In the genomic region with DNA sequence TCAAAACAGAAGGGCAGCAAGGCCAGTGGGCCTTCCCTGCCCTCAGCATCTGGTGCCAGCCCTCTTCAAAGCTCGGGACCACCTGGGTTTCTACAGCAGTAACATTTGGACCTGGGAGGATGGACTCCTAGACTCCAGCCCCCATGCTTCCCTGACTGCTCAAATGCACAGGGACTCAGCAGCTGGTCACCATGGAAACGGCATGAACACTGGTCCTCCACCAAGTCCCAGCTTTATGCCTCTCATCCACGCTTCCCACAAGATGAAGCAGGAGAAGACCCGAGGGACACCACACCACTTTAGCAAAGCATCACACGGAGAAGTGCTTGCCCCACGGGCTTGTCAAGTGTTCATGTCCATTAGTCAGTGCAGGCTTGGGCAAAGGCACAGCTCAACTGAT, we compare ENCODE assay signal across 22 mouse cellular contexts. TPM values are rescaled to one million over a fixed set of nuclear protein-coding genes. Genes with fewer than 3 reads are reported as not detected.
DNase-seq lines count a peak whose midpoint lies in the region; ATAC-seq lines count a peak whose summit lies in the region.
"Had no signal": no experiment of that assay in that cellular context is flagged by ENCODE, and none has a peak within 500 bp of the region (broad histone marks: within the 10 kb centered on the region; RNA-seq: fewer than 3 reads in every experiment).

No protein-coding gene starts in this region.

- no peak overlapping the region for H3K4me3 ChIP-seq in hindbrain, embryonic 16.5 days (ENCODE audit: low read length)
- no peak overlapping the region for H3K4me3 ChIP-seq in hindbrain, embryonic 12.5 days
- no peak overlapping the region for H3K4me3 ChIP-seq in midbrain, embryonic 14.5 days (replicated peaks; ENCODE audit: low read depth, low read length)
- H3K4me3 ChIP-seq in midbrain, embryonic 11.5 days (ENCODE audit: low read depth, low read length), result no peak overlapping the region
- H3K4me3 ChIP-seq: forebrain, embryonic 13.5 days; heart, embryonic 10.5 days; limb, embryonic 12.5 days; liver, embryonic 13.5 days; midbrain, embryonic 12.5 days; stomach, embryonic 15.5 days had no signal

- peak; percentile 40; the same call in 1 of the 2 replicates for ATAC-seq in hindbrain, embryonic 16.5 days
- ATAC-seq in hindbrain, embryonic 12.5 days (ENCODE audit: low FRiP score), result no peak
- no peak for ATAC-seq in midbrain, embryonic 14.5 days (ENCODE audit: low FRiP score, low TSS enrichment)
- ATAC-seq in midbrain, embryonic 11.5 days (ENCODE audit: low FRiP score), result no peak
- ATAC-seq: forebrain, embryonic 13.5 days had no signal

- H3K9ac ChIP-seq in hindbrain, embryonic 16.5 days (ENCODE audit: low read depth, low read length), result no peak overlapping the region
- no peak overlapping the region for H3K9ac ChIP-seq in hindbrain, embryonic 12.5 days
- no peak overlapping the region for H3K9ac ChIP-seq in midbrain, embryonic 14.5 days (replicated peaks; ENCODE audit: low read length)
- H3K9ac ChIP-seq in midbrain, embryonic 11.5 days (ENCODE audit: low read length), result no peak overlapping the region
- H3K9ac ChIP-seq: forebrain, embryonic 13.5 days; limb, embryonic 12.5 days; liver, embryonic 13.5 days; lung, embryonic 14.5 days; midbrain, embryonic 12.5 days; stomach, embryonic 15.5 days had no signal

- 58% methylated on average over 6 of the region's 6 CpGs for WGBS in hindbrain, embryonic 16.5 days
- WGBS in hindbrain, embryonic 12.5 days, result 62% methylated on average over 6 of the region's 6 CpGs
- 50% methylated on average over 6 of the region's 6 CpGs for WGBS in midbrain, embryonic 14.5 days
- 58% methylated on average over 6 of the region's 6 CpGs for WGBS in midbrain, embryonic 11.5 days

- peak; percentile 30 for DNase-seq in embryo, embryonic 11 days
- no peak for DNase-seq in embryo, embryonic 10.5 days (ENCODE audit: low spot score)
- DNase-seq in midbrain, embryonic 14.5 days, result peak; percentile 65
- no peak for DNase-seq in midbrain, embryonic 11.5 days (ENCODE audit: low spot score, missing footprints)
- peak; percentile 33 for DNase-seq in right cerebral cortex, postnatal 14 days
- no peak for DNase-seq in testis, postnatal 14 days (ENCODE audit: low spot score)
- DNase-seq: adrenal gland, adult 8-10 months; cerebellum, postnatal 10 days; gastrocnemius, postnatal 36 days; kidney, adult 11 months; liver, embryonic 13.5 days; lung, embryonic 14.5 days; lung, postnatal 36 days; thymus, adult 2 months had no signal

- H3K4me2 ChIP-seq in hindbrain, embryonic 16.5 days (ENCODE audit: low read length), result no peak overlapping the region
- no peak overlapping the region for H3K4me2 ChIP-seq in hindbrain, embryonic 12.5 days (replicated peaks)
- H3K4me2 ChIP-seq in midbrain, embryonic 14.5 days (ENCODE audit: low read length), result no peak overlapping the region
- no peak overlapping the region for H3K4me2 ChIP-seq in midbrain, embryonic 11.5 days
- H3K4me2 ChIP-seq: forebrain, embryonic 13.5 days; limb, embryonic 12.5 days; liver, embryonic 13.5 days; lung, embryonic 14.5 days; midbrain, embryonic 12.5 days; stomach, embryonic 15.5 days had no signal

- H3K27me3 ChIP-seq in hindbrain, embryonic 16.5 days (replicated peaks; ENCODE audit: control insufficient read depth, insufficient read depth, low read length), result no peaks in the 10 kb centered on the region
- no peaks in the 10 kb centered on the region for H3K27me3 ChIP-seq in hindbrain, embryonic 12.5 days
- no peaks in the 10 kb centered on the region for H3K27me3 ChIP-seq in midbrain, embryonic 14.5 days (ENCODE audit: control insufficient read depth, insufficient read depth, low read length)
- H3K27me3 ChIP-seq in midbrain, embryonic 11.5 days (ENCODE audit: control insufficient read depth, insufficient read depth, low read length), result no peaks in the 10 kb centered on the region
- H3K27me3 ChIP-seq: forebrain, embryonic 13.5 days; limb, embryonic 12.5 days; liver, embryonic 13.5 days; midbrain, embryonic 12.5 days; stomach, embryonic 15.5 days had no signal

- H3K27ac ChIP-seq in hindbrain, embryonic 16.5 days (ENCODE audit: low read depth, low read length), result no peak overlapping the region
- H3K27ac ChIP-seq in hindbrain, embryonic 12.5 days, result no peak overlapping the region
- no peak overlapping the region for H3K27ac ChIP-seq in midbrain, embryonic 14.5 days (replicated peaks; ENCODE audit: low read depth, low read length)
- no peak overlapping the region for H3K27ac ChIP-seq in midbrain, embryonic 11.5 days (ENCODE audit: low read depth, low read length)
- H3K27ac ChIP-seq: forebrain, embryonic 13.5 days; heart, embryonic 10.5 days; kidney, postnatal 0 days; limb, embryonic 12.5 days; liver, embryonic 13.5 days; midbrain, embryonic 12.5 days; stomach, embryonic 15.5 days had no signal

- H3K4me1 ChIP-seq in hindbrain, embryonic 16.5 days (ENCODE audit: control insufficient read depth, insufficient read depth, low read depth, low read length), result peaks cover 5% of the 10 kb centered on the region
- no peaks in the 10 kb centered on the region for H3K4me1 ChIP-seq in hindbrain, embryonic 12.5 days
- peaks cover 6% of the 10 kb centered on the region; the same call in 1 of the 2 replicates for H3K4me1 ChIP-seq in midbrain, embryonic 14.5 days (ENCODE audit: control insufficient read depth, insufficient read depth, low read length)
- H3K4me1 ChIP-seq in midbrain, embryonic 11.5 days (ENCODE audit: control insufficient read depth, insufficient read depth, low read length), result 0 out of 2 replicates have a peak, but pooled peaks cover 2% of the 10 kb centered on the region
- H3K4me1 ChIP-seq: forebrain, embryonic 13.5 days; limb, embryonic 12.5 days; liver, embryonic 13.5 days; stomach, embryonic 15.5 days had no signal

- H3K9me3 ChIP-seq in hindbrain, embryonic 16.5 days (ENCODE audit: control insufficient read depth, low read length), result no peaks in the 10 kb centered on the region
- H3K9me3 ChIP-seq in hindbrain, embryonic 12.5 days (replicated peaks), result no peaks in the 10 kb centered on the region
- no peaks in the 10 kb centered on the region for H3K9me3 ChIP-seq in midbrain, embryonic 14.5 days (ENCODE audit: control insufficient read depth, low read length)
- no peaks in the 10 kb centered on the region for H3K9me3 ChIP-seq in midbrain, embryonic 11.5 days (ENCODE audit: control insufficient read depth, low read length)
- H3K9me3 ChIP-seq: forebrain, embryonic 13.5 days; heart, embryonic 10.5 days; limb, embryonic 12.5 days; liver, embryonic 13.5 days; midbrain, embryonic 12.5 days; stomach, embryonic 15.5 days had no signal

- H3K36me3 ChIP-seq in hindbrain, embryonic 16.5 days (ENCODE audit: control insufficient read depth, insufficient read depth, low read length), result no peaks in the 10 kb centered on the region
- peaks cover 3% of the 10 kb centered on the region; the same call in 1 of the 2 replicates for H3K36me3 ChIP-seq in hindbrain, embryonic 12.5 days
- H3K36me3 ChIP-seq in midbrain, embryonic 14.5 days (ENCODE audit: control insufficient read depth, insufficient read depth, low read length), result 0 out of 2 replicates have a peak, but pooled peaks cover 10% of the 10 kb centered on the region
- no peaks in the 10 kb centered on the region for H3K36me3 ChIP-seq in midbrain, embryonic 11.5 days (ENCODE audit: control insufficient read depth, insufficient read depth, low read length)
- H3K36me3 ChIP-seq: heart, embryonic 10.5 days; limb, embryonic 12.5 days; liver, embryonic 13.5 days; midbrain, embryonic 12.5 days; stomach, embryonic 15.5 days had no signal

RNA-seq across cellular contexts. Expression of gene Pde9a, which starts 43.8 kb away (rescaled TPM):
- polyA plus RNA-seq in hindbrain, embryonic 16.5 days (2015; fragmentation: Nextera tagmentation; extraction: Ambion mirVana), result 30.3 and 34.4 TPM in 2 replicates
- polyA plus RNA-seq in hindbrain, embryonic 12.5 days (2016; fragmentation: Nextera tagmentation; extraction: Ambion mirVana), result 30.4 and 33.3 TPM in 2 replicates
- polyA plus RNA-seq in midbrain, embryonic 14.5 days (2014; fragmentation: Nextera tagmentation; extraction: Ambion mirVana), result 34.6 and 36.5 TPM in 2 replicates
- 23.4 and 23.5 TPM in 2 replicates for polyA plus RNA-seq in midbrain, embryonic 11.5 days (2014; fragmentation: Nextera tagmentation; extraction: Ambion mirVana)

RNA-seq across cellular contexts. Expression of gene Slc37a1, which starts 55.6 kb away (rescaled TPM):
- polyA plus RNA-seq in hindbrain, embryonic 16.5 days (2015; fragmentation: Nextera tagmentation; extraction: Ambion mirVana), result 8.6 and 10.9 TPM in 2 replicates
- 15.5 and 15.8 TPM in 2 replicates for polyA plus RNA-seq in hindbrain, embryonic 12.5 days (2016; fragmentation: Nextera tagmentation; extraction: Ambion mirVana)
- 12.0 and 12.8 TPM in 2 replicates for polyA plus RNA-seq in midbrain, embryonic 14.5 days (2014; fragmentation: Nextera tagmentation; extraction: Ambion mirVana)
- 5.8 and 6.6 TPM in 2 replicates for polyA plus RNA-seq in midbrain, embryonic 11.5 days (2014; fragmentation: Nextera tagmentation; extraction: Ambion mirVana)

Comparison
In these comparisons a context has a peak if more than half of its experiments do, and no peak if none do; other contexts are left out.
1. DNase-seq: peak in embryo, embryonic 11 days (single experiment), midbrain, embryonic 14.5 days (single experiment) and right cerebral cortex, postnatal 14 days (single experiment); none in embryo, embryonic 10.5 days (single experiment), midbrain, embryonic 11.5 days (single experiment) and testis, postnatal 14 days (single experiment).